Mouse (Mus musculus) T-helper 1 cell (primary cell): ENCODE measurements around the gene Cers6.

Source experiments
- in situ Hi-C: fragments of 300-600 bp; cut with MboI, MseI; formaldehyde crosslinking; loops from one replicate; pipeline ENCODE4 v1.15.1; 2025; ENCODE audit warnings: high pct_unique_total_duplicates

The Cers6 gene

GRCm38 (mm10) chr2:69149154-69149553, 287.9 kb downstream of the Cers6 start:
- in situ Hi-C loops, result no loop called here

- in situ Hi-C loops, result no loop called here
Measured at GRCm38 (mm10) chr2:69150841-69151240, 289.6 kb downstream of the Cers6 start.

DNA sequence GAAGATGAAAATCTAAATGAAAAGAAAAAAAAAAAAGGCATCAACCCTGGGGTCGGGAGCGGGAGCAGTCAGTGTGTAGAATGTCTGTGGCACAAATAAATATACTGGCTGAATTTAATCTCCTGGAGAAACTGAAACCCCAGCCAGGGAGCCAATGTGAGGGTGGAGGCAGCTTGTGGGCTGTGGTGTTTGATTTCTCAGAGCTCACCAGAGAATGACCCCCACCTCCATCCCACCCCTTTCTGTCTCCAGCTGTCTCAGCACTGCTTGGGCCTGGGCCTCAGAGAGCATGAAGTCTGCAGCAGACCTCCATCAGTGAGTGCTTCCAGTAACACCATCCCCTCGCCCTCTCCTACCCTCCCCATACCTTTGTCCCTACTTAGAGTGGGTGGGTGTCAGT, 294.6 kb downstream of the Cers6 start:
- in situ Hi-C loops, result no loop called here

DNA sequence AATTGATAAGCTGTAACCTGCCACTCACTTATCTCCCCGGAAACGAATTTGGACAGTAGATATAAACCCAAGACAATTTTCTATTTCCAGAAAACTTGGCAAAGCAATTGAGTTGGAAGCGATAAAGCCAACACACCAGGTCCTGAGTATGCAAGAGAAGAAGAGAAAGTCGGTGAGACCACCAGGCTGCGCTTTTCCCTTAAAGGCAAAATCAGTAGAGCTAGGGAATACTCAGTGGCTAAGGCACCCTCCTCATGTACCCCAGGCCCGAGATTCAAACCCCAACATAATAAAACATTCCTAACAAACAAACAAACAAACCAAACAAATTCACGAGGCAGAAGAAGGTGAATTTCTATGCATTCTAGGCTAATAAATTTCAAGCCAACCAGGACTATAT, 295.0 kb downstream of the Cers6 start:
- in situ Hi-C loops, result no loop called here

GRCm38 (mm10) chr2:69158907-69159306, 297.7 kb downstream of the Cers6 start:
- in situ Hi-C loops, result no loop called here
